Mouse (Mus musculus) cerebellum, adult 8-10 months (tissue): ENCODE results near the gene Stkld1.
"Not testable (repeated sequence)": the region's sequence is repeated elsewhere in the genome, so short reads cannot be mapped to it uniquely, and the experiment has no call there.

ENCODE experiments used
- DNase-seq: peaks from one replicate; pipeline ENCODE4 v3.0.0; 2022

The Stkld1 gene

GRCm38 (mm10) chr2:26933304-26934055 is at the start of gene Stkld1, which contains the start of gene Surf4:
Stkld1 (plus strand) TSS chr2:26934047.
Surf4 (minus strand) TSS chr2:26933928.
- peak; percentile 89 for DNase-seq

- DNase-seq = not testable (repeated sequence)
These were observed 48.3 kb upstream of the Stkld1 start for GRCm38 (mm10) chr2:26885541-26885940.

- not testable (repeated sequence) for DNase-seq
These were observed 47.7 kb upstream of the Stkld1 start for GRCm38 (mm10) chr2:26886170-26886569.

- DNase-seq = no peak
These were observed 37.9 kb upstream of the Stkld1 start for GRCm38 (mm10) chr2:26895898-26896297.

GRCm38 (mm10) chr2:26900731-26901130 is 33.1 kb upstream of the Stkld1 start:
- DNase-seq = no peak

GRCm38 (mm10) chr2:26901834-26902400 is 31.9 kb upstream of the Stkld1 start:
- no peak for DNase-seq

- DNase-seq = peak; percentile 89
These were observed 31.2 kb upstream of the Stkld1 start, which contains the start of gene Surf6 for GRCm38 (mm10) chr2:26902467-26903220. Surf6 (minus strand) TSS chr2:26902879.

- DNase-seq = no peak
These were observed 30.5 kb upstream of the Stkld1 start for GRCm38 (mm10) chr2:26903311-26903710.

GRCm38 (mm10) chr2:26905936-26906335 is 27.9 kb upstream of the Stkld1 start:
- no peak for DNase-seq

- no peak for DNase-seq
These were observed 27.4 kb upstream of the Stkld1 start for GRCm38 (mm10) chr2:26906431-26906830.

GRCm38 (mm10) chr2:26907109-26907508 is 26.7 kb upstream of the Stkld1 start:
- no peak for DNase-seq

- DNase-seq = no peak
These were observed 25.0 kb upstream of the Stkld1 start for GRCm38 (mm10) chr2:26908710-26909386.

GRCm38 (mm10) chr2:26909387-26909784 is 24.5 kb upstream of the Stkld1 start:
- no peak for DNase-seq

- peak; percentile 100 for DNase-seq
These were observed 23.5 kb upstream of the Stkld1 start, which contains the start of the genes Med22 and Rpl7a for GRCm38 (mm10) chr2:26910124-26910993. Med22 (minus strand) TSS chr2:26910677. Rpl7a (plus strand) TSS chr2:26910764.

GRCm38 (mm10) chr2:26910994-26911765 is 22.7 kb upstream of the Stkld1 start:
- no peak for DNase-seq

GRCm38 (mm10) chr2:26912253-26912770 is 21.5 kb upstream of the Stkld1 start:
- no peak for DNase-seq

- no peak for DNase-seq
These were observed 20.3 kb upstream of the Stkld1 start for GRCm38 (mm10) chr2:26913416-26914147.

GRCm38 (mm10) chr2:26914148-26914941 is 19.5 kb upstream of the Stkld1 start:
- no peak for DNase-seq
